Mouse (Mus musculus): ENCODE data around the gene Sost.

Gene Sost

DNA sequence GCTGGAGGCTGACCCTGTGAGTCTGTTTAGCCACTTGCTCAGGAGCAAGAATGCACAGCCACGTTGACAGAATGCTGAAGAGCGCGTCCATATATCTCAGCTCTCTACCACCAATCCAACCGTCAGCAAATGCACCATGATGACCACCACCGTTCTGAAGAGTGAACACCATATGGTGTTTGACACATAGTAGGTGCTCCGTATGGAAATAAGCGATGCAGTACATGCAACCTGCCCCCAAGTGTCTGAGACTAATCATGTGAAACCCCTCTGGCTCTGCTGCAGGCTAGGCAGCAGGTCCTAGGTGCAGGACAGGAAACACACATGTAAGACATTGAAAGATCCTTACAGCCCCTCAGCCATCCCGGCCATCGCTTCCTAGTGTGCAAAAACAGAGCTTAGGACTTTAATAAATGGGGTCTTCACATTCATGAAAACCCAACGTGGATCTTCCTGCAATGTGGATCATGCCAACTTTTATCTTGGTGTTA, 16.7 kb upstream of the Sost start:
- DNase-seq (ENCODE audit: low spot score in 2 of 2): no peak

DNA sequence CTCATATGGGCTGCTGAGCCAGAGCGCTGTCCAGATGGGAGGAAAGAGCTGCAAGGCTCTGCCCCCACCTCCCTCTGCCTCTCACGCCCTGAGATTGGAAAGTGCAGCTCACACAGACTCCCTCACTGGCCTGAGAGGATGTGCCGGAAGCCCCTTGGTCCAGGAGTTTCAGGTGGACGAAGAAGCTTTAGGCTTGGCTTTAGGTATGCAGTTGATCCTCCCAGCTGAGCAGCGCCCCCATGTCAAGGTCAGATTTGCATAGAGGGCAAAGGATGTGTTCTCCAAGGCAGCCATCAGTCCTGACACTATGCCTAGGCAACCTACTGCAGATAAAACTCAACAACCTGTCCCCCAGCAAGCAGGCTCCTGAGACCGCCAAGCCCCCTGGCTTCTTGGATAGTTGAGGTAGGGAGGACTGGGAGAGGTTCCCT, 16.2 kb upstream of the Sost start:
- no peak for DNase-seq (ENCODE audit: low spot score in 2 of 2)

DNA sequence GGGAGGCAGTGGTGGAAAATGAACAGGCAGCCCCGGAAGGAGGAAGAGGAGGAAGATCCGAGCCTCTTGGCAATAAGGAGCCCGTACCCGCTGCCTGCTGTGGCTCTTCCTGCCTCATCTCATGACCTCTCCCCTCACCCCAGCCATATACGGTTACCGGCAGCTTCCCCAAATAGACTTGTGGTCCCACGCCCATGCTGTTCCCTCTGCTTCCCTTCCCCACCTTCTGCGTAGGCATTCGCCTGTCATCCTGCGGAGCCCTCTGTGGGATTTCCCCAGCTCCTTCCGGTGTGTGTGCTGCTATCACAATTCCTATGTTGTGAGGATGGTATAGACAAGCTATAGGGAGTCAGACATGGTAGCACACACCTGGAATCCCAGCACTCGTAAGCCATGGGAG, 15.0 kb upstream of the Sost start:
- DNase-seq (ENCODE audit: low spot score in 2 of 2): no peak

DNA sequence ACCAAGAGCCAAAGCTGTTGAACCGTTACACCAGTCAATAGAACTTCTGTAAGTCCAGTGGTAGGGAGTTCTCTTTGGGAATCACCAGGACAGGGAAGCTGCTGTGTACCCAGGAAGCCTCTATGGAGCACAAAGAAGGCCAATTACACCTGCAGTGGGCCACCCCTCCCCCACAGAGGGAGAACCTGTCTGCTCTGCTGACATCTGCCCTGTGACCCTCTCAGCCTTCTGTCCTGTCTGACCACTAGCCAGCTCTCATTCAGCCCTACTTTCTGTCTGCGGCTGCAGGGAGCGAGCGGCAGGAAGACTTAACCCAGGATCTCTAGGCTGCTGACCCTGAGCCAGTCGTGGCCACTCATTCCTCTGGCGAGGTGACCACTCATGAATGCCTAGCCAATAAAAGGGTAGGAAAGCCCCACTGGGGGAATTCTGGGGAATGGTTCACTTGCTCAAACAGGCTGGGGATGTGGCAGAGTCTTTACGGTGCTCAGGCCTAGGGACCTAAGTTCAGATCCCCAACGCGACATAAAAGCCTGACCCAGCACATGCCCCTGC, 13.9 kb upstream of the Sost start:
- no peak for DNase-seq (ENCODE audit: low spot score in 2 of 2)

DNA sequence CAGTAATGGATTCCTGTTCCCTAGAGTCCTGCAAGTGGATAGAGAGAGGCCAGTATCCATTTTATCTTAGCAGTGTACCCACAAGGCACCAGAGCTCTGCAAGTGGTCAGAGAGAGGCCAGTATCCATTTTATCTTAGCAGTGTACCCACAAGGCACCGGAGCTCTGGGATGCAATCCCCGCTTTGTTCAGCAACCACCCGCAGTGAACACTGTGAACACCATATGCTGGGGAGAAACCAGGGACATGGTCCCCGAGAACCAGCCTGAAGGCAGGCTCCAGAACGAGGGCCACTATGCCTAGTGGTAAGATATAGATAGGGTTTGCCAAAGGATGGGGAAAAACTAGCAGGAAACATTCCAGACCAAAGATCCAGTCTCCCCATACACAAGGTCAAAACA, 12.3 kb upstream of the Sost start:
- DNase-seq (ENCODE audit: low spot score in 2 of 2): no peak

DNA sequence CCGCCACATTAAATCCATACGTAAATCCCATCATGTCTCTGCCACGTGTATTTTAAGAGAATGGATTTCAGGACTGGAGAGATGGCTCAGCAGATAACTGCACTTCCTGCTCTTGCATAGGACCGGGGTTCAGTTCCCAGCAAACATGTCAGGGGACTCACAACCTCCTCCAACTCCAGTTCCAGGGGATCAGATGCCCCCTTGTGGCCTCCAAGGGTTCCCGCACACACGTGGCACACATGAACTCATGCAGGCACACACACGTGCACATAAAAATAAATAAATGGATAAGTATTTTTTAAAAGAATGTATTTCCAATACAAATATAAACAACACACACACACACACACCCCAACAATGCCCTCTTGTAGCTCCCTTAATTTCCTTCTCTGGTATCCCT, 10.1 kb upstream of the Sost start:
- DNase-seq (ENCODE audit: low spot score in 2 of 2): no peak

DNA sequence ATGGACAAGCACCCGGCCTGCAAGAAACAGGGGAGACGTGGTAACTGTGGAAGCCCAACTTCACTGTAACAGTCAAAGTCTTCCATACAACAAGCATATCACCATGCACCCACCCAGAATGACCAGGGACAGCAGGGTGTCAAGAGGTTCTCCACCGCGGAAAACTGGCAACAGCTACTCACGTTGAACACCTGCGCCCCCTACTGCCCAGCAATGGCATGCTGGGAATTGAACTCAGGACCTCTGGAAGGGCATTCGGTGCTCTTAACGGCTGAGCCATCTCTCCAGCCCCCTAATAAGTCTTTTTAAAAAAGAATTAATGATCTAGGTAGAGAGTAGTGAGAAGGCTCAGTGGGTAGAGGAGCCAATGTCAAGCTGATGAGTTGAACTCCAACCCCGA, 8.1 kb upstream of the Sost start:
- peak in 1 of 2 experiments; percentile 49 for DNase-seq (ENCODE audit: low spot score in 2 of 2)

DNA sequence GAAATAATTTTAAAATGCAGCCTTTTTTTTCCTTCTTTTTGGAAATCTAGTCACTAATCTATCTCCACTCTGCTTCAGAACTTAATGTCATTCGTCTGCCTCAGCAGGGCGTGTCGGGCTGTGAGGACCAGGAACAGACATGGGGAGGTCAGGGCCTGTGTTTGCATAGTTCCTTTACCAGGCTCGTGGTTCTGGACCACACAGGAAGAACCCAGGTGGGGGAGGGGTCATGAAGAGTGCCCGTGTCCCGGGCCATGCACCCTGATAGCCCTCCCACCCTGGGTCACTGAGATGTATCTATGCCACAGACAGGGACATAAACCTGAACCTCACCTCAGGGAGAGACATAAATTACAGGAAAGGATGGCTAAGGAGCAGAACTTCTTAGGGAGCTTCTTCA, 7.4 kb upstream of the Sost start:
- no peak for DNase-seq (ENCODE audit: low spot score in 2 of 2)

DNA sequence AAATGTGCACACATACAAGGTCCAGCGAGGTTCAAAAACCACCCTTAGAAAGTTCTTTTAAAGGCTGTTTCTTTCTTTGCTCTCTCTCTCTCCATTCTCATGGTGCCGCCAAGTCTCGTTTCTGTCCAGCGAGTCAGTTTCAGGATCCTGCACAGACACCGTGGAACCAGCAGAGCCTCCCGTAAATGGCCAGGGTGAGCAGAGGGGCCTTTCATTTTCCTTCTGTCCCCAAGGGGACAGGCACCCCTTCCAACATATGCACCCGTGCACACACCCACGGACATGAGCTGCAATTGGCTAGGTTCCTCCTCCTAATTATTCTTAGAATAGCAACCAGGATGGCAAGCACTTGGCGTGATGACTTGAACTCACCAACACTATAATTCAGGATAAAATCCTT, 6.7 kb upstream of the Sost start:
- no peak for DNase-seq (ENCODE audit: low spot score in 2 of 2)

DNA sequence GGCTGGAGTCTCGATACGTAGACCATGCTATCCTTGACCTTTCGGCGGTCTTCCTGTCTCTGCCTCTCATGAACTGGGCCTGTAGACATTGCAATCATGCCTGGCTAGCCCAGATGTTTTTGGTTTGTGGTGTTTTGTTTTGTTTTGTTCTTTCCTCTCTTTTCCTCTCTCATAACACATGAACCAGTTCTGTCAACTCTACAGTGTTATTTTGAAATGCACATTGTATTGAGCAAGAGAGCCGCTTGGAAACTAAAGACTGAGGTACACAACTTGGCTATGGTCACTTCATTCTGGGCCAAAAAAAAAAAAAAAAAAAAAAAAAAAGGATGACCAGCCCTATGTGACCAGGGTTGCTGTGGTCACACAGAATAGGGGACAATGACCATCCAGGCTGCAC, 5.8 kb upstream of the Sost start:
- DNase-seq (ENCODE audit: low spot score in 2 of 2): no peak

DNA sequence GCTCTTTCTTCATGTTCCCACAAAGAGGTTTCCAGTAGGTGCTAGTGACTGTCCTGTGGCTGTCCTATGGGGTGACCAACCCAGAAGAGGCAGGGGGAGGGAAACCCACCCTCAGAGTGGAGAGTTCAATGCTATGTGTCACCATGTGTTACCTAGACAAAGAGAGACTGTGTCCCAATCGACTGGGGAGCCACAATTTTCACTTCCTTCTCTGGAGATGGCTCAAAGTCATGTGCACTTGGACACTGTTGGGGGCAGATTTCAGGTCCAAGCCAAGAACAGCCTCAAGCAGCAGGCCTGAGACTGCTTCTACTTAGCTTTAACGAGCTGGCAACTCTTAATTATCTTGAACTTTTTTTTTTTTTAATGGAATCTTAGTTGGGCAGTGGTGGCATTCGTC, 5.3 kb upstream of the Sost start:
- no peak for DNase-seq (ENCODE audit: low spot score in 2 of 2)

DNA sequence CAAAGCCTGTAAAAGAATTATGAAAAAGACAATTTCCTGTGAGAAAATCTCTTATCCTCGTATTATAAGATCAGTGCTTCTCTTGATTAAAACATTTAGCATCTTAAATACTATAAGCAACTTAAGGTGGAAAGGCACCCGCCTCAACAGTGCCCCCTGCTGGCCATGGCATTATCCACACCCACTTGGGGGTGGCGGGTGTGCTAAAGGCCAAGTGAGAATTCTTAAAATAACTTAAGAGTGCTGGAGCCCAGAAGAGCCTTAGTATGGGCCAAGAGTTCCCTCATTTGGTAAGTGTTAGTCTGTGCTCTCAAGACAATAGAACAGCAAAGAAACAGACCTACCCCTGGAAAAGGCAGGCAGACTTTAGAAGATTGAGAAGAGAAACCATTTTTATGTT, 4.6 kb upstream of the Sost start:
- peak; percentile 32 to 72 for DNase-seq (ENCODE audit: low spot score in 2 of 2)

DNA sequence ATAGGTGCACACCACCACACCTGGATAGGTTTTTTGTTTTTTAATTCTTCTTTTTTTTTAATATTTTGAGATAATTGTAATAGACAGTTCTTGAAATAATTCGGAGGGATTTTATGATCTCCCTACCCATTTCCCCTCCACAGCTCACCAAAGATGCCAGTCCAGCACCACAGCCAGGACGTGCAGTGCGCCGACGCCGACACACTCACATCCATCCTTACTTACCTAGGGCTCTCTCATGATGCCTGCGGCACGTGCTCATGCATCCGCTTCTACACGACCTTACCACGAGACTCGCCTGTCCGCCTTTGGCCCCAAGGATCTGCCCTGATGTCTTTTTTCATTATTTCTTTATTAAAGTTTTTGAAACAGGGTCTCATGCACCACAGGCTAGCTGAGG, 3.0 kb upstream of the Sost start:
- no peak for DNase-seq (ENCODE audit: low spot score in 2 of 2)

DNA sequence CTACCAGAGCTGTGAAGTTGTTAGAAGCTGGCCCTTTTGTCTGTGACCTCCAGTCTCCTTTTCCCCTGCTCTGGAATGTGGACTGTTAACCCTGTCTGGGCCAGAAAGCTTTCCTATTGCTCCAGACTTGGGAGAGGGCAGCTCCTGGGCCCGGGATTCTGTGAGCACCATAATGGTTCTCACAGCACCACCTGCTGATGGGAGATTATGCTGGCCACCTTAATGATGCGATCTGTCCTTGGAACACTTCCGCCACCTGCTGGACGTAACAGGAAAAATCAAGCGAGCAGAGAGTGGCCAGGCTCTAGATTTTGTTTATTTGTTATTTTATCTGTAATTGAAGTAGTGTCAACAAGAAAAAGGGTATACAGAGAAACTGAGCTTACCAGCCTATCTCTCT, 2.0 kb upstream of the Sost start:
- DNase-seq (ENCODE audit: low spot score in 2 of 2): peak; percentile 51 to 79

DNA sequence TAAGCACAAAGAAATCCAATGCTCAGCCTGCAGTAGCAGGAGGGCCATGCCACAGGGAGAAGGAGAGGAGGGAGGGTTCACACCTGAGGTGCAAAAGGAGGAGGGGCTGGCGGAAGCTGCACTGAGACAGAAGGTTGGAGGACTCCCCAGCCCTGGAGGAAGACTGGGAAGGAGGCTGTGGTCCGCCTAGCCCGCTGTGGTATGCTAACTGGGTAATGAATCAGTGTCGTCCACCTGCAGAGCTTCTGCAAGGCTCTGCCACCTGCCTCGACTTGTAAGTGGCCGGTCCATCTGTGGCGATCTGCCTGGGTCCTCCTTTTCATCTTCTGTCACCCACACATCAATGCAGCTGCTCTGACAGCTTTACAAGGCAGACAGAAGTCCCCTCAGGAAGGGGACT, 1.5 kb upstream of the Sost start:
- no peak for DNase-seq (ENCODE audit: low spot score in 2 of 2)

DNA sequence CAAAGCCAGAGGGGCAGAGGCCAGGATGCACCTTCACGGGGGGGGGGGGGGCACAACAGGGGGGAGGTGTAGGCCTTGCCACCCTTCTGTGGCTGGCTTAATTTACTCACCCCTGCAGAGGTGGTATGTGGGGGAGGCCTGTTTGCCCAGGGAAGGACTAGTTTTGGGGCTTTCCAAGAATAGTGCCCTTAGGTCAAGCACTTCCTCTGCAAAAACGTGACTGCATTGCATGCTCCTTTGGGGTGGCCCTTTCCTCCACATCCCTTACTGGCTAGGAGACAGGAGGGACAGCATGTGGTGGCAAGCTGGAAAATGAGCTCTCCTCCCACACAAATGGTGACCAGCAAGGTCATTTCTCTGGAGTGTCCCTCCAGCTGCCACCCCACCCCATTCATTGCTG, 1.3 kb downstream of the Sost start:
- DNase-seq (ENCODE audit: low spot score in 2 of 2): no peak

DNA sequence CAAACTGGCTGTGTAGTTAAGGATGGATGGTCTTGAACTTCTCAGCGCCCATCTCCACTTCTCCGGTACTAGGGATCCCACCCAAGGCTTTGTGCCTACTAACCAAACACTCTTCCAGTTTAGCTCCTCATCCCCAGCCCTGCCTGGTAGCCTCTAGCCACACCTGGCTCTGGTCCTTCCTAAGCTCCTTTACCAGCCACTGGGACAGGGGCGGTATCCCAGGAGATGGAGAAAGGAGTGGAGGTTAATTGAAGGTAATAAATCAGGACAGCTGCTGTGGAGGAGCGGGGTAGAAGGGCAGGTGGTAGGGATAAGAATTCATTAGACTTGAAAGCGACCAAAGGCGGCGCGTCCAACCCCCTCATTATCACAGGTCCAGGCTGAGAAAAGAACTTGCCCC, 2.2 kb downstream of the Sost start:
- no peak for DNase-seq (ENCODE audit: low spot score in 2 of 2)

DNA sequence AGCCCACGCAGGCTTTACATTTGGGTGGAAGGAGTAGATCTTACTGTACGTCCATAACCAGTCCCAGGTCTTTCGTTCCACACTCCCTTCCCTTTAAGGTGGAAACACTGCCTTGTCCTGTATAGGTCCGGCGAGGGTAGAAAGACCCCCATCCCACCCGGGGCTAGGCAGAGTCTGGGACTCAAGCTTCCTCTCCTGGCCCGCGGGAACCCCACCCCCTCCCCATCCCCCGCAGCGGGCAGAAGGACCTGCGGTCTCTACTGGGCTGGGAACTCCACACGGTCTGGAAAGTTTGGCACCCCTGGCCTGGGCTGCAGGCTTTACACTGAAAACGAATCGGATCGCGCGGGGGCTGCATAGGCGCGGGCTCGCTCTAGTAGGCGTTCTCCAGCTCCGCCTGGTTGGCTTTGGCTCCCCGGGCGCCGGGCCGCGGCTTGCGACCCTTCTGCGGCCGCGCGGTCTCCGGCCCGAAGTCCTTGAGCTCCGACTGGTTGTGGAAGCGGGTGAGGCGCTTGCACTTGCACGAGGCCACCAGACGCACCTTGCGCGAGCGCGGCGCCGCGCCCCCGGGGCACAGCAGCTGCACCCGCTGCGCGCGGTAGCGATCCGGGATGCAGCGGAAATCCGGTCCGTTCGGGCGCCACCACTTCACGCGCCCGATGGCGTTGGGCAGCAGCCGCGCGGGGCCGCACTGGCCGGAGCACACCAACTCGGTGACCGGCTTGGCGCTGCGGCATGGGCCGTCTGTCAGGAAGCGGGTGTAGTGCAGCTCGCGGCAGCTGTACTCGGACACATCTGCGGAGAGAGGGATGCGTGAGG, 3.1 kb downstream of the Sost start:
- DNase-seq (ENCODE audit: low spot score in 2 of 2): peak in 1 of 2 experiments; percentile 33

DNA sequence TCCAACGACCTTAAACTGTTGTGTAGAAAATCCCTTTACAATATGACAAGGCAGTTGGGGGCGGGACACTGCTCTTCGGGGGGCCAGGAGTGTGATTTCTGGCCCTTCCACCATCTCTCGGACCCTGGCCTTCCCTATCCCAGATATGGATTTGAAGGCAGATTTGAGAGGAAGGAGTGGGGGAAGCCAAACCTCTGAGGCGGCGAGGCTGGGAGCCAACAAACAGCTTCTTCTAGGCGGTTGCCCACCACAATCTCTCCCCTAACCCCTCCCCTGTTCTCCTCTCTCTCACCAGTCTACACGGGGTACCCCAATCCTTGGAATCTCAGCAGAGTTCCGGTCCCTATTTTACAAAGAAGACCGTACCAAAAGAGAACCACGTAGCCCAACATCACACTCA, 3.8 kb downstream of the Sost start:
- DNase-seq (ENCODE audit: low spot score in 2 of 2): no peak

DNA sequence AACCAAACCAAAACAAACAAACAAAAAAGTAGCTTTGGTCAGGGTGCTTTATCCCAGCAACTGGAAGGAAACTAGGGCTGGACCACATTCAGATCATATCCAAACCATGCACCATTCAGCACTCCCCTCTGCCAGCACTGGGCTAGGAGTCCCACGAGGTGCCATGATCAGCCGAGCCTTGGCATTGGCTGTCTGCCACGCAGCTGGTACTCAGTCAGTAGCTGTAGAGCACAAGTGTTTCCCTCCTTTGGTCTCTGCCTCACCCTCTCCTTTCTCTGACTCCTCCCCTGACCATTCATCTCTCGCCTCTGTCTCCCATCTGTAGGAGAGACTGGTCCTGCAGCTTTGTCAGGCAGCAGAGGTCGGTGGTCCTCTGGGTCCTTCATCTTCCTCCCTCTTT, 9.3 kb downstream of the Sost start:
- DNase-seq (ENCODE audit: low spot score in 2 of 2): no peak

DNA sequence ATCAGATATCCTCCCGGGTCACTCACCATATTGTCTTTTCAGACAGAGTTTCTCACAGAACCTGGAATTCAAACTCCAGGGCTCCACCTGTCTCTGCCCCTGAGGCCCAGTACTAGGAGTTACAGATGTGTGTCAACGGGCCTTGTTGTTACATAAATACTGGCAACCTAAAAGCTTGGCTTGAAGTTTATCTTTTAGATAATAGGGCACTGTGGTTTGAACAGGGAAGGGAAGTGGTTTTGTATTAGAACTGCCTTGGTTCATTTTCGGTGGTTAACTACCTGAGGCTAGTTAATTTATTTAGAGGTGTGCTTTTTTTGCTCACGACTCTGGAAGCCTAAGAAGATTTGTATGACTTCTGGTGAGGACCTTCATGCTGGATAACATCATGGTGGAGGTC, 13.4 kb downstream of the Sost start:
- DNase-seq (ENCODE audit: low spot score in 2 of 2): no peak

DNA sequence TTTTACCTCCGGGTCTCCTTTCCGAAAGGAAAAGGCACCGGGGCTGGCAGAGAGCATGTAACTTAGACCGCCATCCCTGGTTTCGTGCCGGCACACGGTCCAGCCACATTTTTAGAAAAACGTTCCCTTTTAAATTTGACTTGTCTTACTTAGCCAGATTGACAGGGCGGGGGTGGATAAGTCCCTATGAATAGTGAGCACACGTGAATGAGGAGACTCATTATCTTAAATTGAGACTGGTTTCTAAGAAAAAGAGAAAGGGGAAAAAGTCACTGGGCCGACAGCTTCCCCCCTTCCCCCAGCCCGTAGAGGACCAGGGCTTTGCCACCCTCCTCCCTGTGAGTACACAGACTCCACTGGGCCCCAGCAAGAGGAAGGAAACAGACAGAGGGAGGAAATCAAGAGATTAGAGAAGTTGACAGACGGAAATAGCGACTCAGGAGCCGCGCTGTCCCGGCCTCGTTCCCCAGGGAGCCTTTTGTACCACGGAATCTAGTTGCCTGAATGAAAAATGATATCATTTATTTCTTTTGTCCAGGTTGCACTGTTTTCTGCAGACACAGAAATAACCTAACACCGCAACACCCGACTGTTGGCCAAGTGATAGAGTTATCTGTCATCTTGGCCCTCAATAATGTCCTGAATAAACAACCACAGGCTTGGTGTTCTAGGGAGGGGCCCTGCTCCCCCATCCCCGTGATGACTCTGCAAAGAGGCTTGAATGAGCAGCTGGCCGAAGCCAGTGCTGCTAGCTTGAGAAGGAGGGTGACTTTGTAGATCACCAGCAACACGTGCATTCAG, 14.1 kb downstream of the Sost start:
- DNase-seq (ENCODE audit: low spot score in 2 of 2): peak in 1 of 2 experiments; percentile 47

DNA sequence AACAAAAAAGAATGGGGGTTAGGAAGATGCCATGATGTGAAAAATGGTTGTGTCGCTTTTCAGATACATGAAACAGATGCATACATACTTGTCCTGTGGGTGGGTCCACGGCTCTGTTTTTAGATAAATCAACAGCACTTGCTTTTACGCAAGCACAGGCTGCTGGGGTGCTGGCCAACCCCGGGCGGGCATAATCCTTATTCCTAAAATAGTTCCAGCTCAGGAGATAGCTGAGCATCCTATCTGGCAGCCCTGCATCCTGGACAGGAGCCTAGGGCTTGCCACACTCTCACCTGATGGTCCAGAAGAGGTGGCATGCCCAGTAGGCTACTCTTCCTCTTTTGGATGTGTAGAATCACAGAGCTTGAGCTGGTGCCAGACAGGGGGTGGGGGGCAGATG, 16.8 kb downstream of the Sost start:
- no peak for DNase-seq (ENCODE audit: low spot score in 2 of 2)

Data from spleen, postnatal 10 days (tissue).